Mouse (Mus musculus): Measurements from ENCODE around the gene Chd9.

DNA sequence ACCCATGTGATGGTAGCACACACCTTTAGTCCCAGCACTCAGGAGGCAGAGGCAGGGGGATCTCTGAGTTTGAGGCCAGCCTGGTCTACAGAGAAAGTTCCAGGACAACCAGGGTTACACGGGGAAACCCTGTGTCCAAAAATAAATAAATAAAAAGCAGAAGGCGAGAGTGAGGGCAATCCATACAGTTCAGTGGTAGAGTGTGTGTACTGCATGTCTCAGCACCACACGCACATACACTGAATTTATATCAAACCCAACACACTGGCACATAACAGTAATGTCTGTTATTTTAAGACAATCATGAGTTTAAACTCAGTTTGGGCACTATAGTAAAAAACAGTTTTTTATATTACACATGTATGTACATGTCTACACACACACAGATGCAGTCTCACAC lies 153.9 kb downstream of the Chd9 start:
- TF ChIP-seq POLR2A (IDR thresholded peaks at IDR 0.05; ENCODE audit: low read depth, low read length) (no peak), CTCF (IDR thresholded peaks at IDR 0.05; ENCODE audit: extremely low read depth, insufficient read length, insufficient replicate concordance, low read depth, low read length) (no peak)

Data from small intestine, adult 2 months (tissue).